Mouse (Mus musculus) CD4-positive, CD25-positive, alpha-beta regulatory T cell, adult 4 months (primary cell): Measurements from ENCODE around the gene Nhlh1. TPM values are rescaled to one million over a fixed set of nuclear protein-coding genes. Genes with fewer than 3 reads are reported as not detected.
A peak's percentile ranks its signal among the peaks of the same experiment; 100 is the strongest.

ENCODE experiments used
- ATAC-seq: one replicate; pipeline ENCODE4 v1.8.0; 2017
- polyA plus RNA-seq, 2 experiments: library from polyadenylated mRNA; unstranded; fragments of 100-300 nt; shearing (Covaris generic); gene quantifications; one replicate each; pipeline ENCODE4 v1.2.1; 2017

Nhlh1 gene
- not detected for polyA plus RNA-seq

GRCm38 (mm10) chr1:172057491-172057921 is at the start of gene Nhlh1:
Nhlh1 (minus strand) TSS chr1:172057573.
- ATAC-seq = no peak

GRCm38 (mm10) chr1:172105101-172105500 is 47.7 kb upstream of the Nhlh1 start:
- ATAC-seq = no peak

- ATAC-seq = no peak
Observed at GRCm38 (mm10) chr1:172103619-172104018, 46.2 kb upstream of the Nhlh1 start.

- no peak for ATAC-seq
Observed at GRCm38 (mm10) chr1:172099325-172100033, 42.1 kb upstream of the Nhlh1 start.

GRCm38 (mm10) chr1:172095202-172095601 is 37.8 kb upstream of the Nhlh1 start:
- ATAC-seq = no peak

GRCm38 (mm10) chr1:172094295-172094694 is 36.9 kb upstream of the Nhlh1 start:
- no peak for ATAC-seq

- ATAC-seq = no peak
Observed at GRCm38 (mm10) chr1:172093522-172093921, 36.1 kb upstream of the Nhlh1 start.

GRCm38 (mm10) chr1:172082899-172083445 is 25.6 kb upstream of the Nhlh1 start:
- peak; percentile 48 for ATAC-seq

GRCm38 (mm10) chr1:172082101-172082898 is 24.9 kb upstream of the Nhlh1 start, which contains the start of the genes Copa and Ncstn:
Copa (plus strand) TSS chr1:172082529.
Ncstn (minus strand) TSS chr1:172082795.
- ATAC-seq = peak; percentile 99

- ATAC-seq = no peak
Observed at GRCm38 (mm10) chr1:172077981-172078380, 20.6 kb upstream of the Nhlh1 start.

GRCm38 (mm10) chr1:172072604-172073003 is 15.2 kb upstream of the Nhlh1 start:
- ATAC-seq = no peak

GRCm38 (mm10) chr1:172071556-172071955 is 14.2 kb upstream of the Nhlh1 start:
- no peak for ATAC-seq

- no peak for ATAC-seq
Observed at GRCm38 (mm10) chr1:172070227-172070626, 12.9 kb upstream of the Nhlh1 start.

- ATAC-seq = no peak
Observed at GRCm38 (mm10) chr1:172064613-172065141, 7.3 kb upstream of the Nhlh1 start.

- no peak for ATAC-seq
Observed at GRCm38 (mm10) chr1:172063291-172064023, 6.1 kb upstream of the Nhlh1 start.

- ATAC-seq = no peak
Observed at GRCm38 (mm10) chr1:172062101-172062500, 4.7 kb upstream of the Nhlh1 start.

- no peak for ATAC-seq
Observed at GRCm38 (mm10) chr1:172061217-172061616, 3.8 kb upstream of the Nhlh1 start.

- ATAC-seq = no peak
Observed at GRCm38 (mm10) chr1:172060659-172061058, 3.3 kb upstream of the Nhlh1 start.

- ATAC-seq = no peak
Observed at GRCm38 (mm10) chr1:172058874-172059273, 1.5 kb upstream of the Nhlh1 start.

GRCm38 (mm10) chr1:172058321-172058720 is 948 bp upstream of the Nhlh1 start:
- no peak for ATAC-seq

- no peak for ATAC-seq
Observed at GRCm38 (mm10) chr1:172056251-172056650, 1.1 kb downstream of the Nhlh1 start.
